In the genomic region with DNA sequence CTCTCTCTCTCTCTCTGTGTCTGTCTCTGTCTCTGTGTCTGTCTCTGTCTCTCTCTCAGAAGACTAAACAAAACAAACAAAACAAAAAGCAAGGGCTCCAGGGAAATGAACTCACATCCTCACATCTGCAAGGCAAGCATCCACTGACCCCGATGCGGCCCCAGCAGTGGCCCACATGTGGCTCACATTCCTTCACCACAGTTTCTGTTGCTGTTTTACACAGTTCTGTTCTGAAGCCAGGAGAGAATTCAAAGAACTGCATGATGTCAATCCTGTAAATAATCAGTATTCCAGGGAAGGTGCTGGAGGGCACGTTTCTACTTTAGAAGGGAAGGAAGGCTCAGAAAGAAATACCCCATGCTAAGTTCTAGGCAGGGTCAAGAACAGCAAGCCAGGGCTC, we compare ENCODE assay signal across 12 mouse cellular contexts.
DNase-seq lines count a peak whose midpoint lies in the region; ATAC-seq and TF ChIP-seq lines count a peak whose summit lies in the region.
"Had no signal": no experiment of that assay in that cellular context is flagged by ENCODE, and none has a peak within 500 bp of the region (broad histone marks: within the 10 kb centered on the region; RNA-seq: fewer than 3 reads in every experiment).

No protein-coding gene starts in this region.

- peak; percentile 25 for DNase-seq in gastrocnemius, postnatal 14 days
- no peak for DNase-seq in gastrocnemius, postnatal 25 days
- DNase-seq in midbrain, postnatal 0 days (ENCODE audit: low spot score) = no peak
- DNase-seq in frontal cortex, postnatal 10 days (ENCODE audit: low spot score in 2 of 2) = no peak
- no peak for DNase-seq in thymus, postnatal 4 days
- DNase-seq: adrenal gland, postnatal 14 days; liver, embryonic 13.5 days had no signal

- 64% methylated on average over 3 of the region's 3 CpGs for WGBS in midbrain, embryonic 12.5 days
- WGBS in midbrain, postnatal 0 days = 59% methylated on average over 3 of the region's 3 CpGs
- WGBS in hindbrain, embryonic 16.5 days = 49% methylated on average over 3 of the region's 3 CpGs

- no peak overlapping the region for H3K4me3 ChIP-seq in midbrain, embryonic 12.5 days
- no peak overlapping the region for H3K4me3 ChIP-seq in midbrain, postnatal 0 days (ENCODE audit: low read depth, low read length)
- no peak overlapping the region for H3K4me3 ChIP-seq in hindbrain, embryonic 16.5 days (ENCODE audit: low read length)
- H3K4me3 ChIP-seq: liver, embryonic 13.5 days; megakaryocyte, embryonic 14.5 days had no signal

- H3K4me2 ChIP-seq in midbrain, embryonic 12.5 days (replicated peaks) = no peak overlapping the region
- no peak overlapping the region for H3K4me2 ChIP-seq in midbrain, postnatal 0 days (ENCODE audit: low read depth, low read length, poor library complexity, severe bottlenecking)
- 0 out of 2 replicates have a peak overlapping the region, but pooled peaks have one; percentile 2 for H3K4me2 ChIP-seq in hindbrain, embryonic 16.5 days (ENCODE audit: low read length)
- H3K4me2 ChIP-seq: liver, embryonic 13.5 days had no signal

- H3K27ac ChIP-seq in midbrain, embryonic 12.5 days (replicated peaks) = peak overlapping the region; percentile 31; the same call in 1 of the 2 replicates
- no peak overlapping the region for H3K27ac ChIP-seq in midbrain, postnatal 0 days (ENCODE audit: low read depth, low read length)
- H3K27ac ChIP-seq in hindbrain, embryonic 16.5 days (ENCODE audit: low read depth, low read length) = peak overlapping the region; percentile 16; the same call in 1 of the 2 replicates
- H3K27ac ChIP-seq: liver, embryonic 13.5 days had no signal

- intact Hi-C loops in gastrocnemius, postnatal 14 days (cut with DNase I; ENCODE audit: low total_unique reads) = loop anchor here (10.0 kb wide), 1 partner anchor 189 kb away; no protein-coding TSS in a partner anchor

- TF ChIP-seq CTCF in midbrain, postnatal 0 days (IDR thresholded peaks at IDR 0.05) = no peak

- no peaks in the 10 kb centered on the region for H3K9me3 ChIP-seq in midbrain, embryonic 12.5 days
- no peaks in the 10 kb centered on the region for H3K9me3 ChIP-seq in midbrain, postnatal 0 days (ENCODE audit: low read length)
- no peaks in the 10 kb centered on the region for H3K9me3 ChIP-seq in hindbrain, embryonic 16.5 days (ENCODE audit: control insufficient read depth, low read length)

- no peaks in the 10 kb centered on the region for H3K27me3 ChIP-seq in midbrain, embryonic 12.5 days
- H3K27me3 ChIP-seq in midbrain, postnatal 0 days (ENCODE audit: insufficient read depth, low read length) = no peaks in the 10 kb centered on the region
- no peaks in the 10 kb centered on the region for H3K27me3 ChIP-seq in hindbrain, embryonic 16.5 days (replicated peaks; ENCODE audit: control insufficient read depth, insufficient read depth, low read length)
- H3K27me3 ChIP-seq: liver, embryonic 13.5 days had no signal

- ATAC-seq in midbrain, embryonic 12.5 days (ENCODE audit: low FRiP score, low read depth) = no peak
- no peak for ATAC-seq in midbrain, postnatal 0 days (ENCODE audit: low FRiP score)
- 0 out of 2 replicates have a peak, but pooled peaks have one; percentile 2 for ATAC-seq in hindbrain, embryonic 16.5 days
- no peak for ATAC-seq in erythroid progenitor cell, adult 5-6 weeks (replicated peaks; ENCODE audit: low FRiP score, poor library complexity, severe bottlenecking)
- ATAC-seq: intestine, embryonic 16.5 days had no signal

- peaks cover 24% of the 10 kb centered on the region for H3K4me1 ChIP-seq in midbrain, embryonic 12.5 days
- peaks cover 14% of the 10 kb centered on the region; the same call in 1 of the 2 replicates for H3K4me1 ChIP-seq in midbrain, postnatal 0 days (ENCODE audit: insufficient read depth, low read length)
- peaks cover 19% of the 10 kb centered on the region for H3K4me1 ChIP-seq in hindbrain, embryonic 16.5 days (ENCODE audit: control insufficient read depth, insufficient read depth, low read depth, low read length)
- H3K4me1 ChIP-seq: liver, embryonic 13.5 days; megakaryocyte, embryonic 14.5 days had no signal

- no peak overlapping the region for H3K9ac ChIP-seq in midbrain, embryonic 12.5 days (replicated peaks)
- H3K9ac ChIP-seq in midbrain, postnatal 0 days (replicated peaks; ENCODE audit: low read length, poor library complexity, severe bottlenecking) = no peak overlapping the region
- H3K9ac ChIP-seq in hindbrain, embryonic 16.5 days (ENCODE audit: low read depth, low read length) = no peak overlapping the region
- H3K9ac ChIP-seq: liver, embryonic 13.5 days had no signal

- no peaks in the 10 kb centered on the region for H3K36me3 ChIP-seq in midbrain, embryonic 12.5 days
- no peaks in the 10 kb centered on the region for H3K36me3 ChIP-seq in midbrain, postnatal 0 days (ENCODE audit: insufficient read depth, low read length)
- no peaks in the 10 kb centered on the region for H3K36me3 ChIP-seq in hindbrain, embryonic 16.5 days (ENCODE audit: control insufficient read depth, insufficient read depth, low read length)
- H3K36me3 ChIP-seq: liver, embryonic 13.5 days had no signal
